Mouse (Mus musculus) embryonic facial prominence, embryonic 15.5 days (tissue): ENCODE results near the gene Mbd3l2. TPM values are rescaled to one million over a fixed set of nuclear protein-coding genes. Genes with fewer than 3 reads are reported as not detected.
"Not testable (repeated sequence)": the region's sequence is repeated elsewhere in the genome, so short reads cannot be mapped to it uniquely, and the experiment has no call there.

Source experiments
- ATAC-seq: fragments of 200-750 bp; cut with Nextera tagmentation; 2 replicates; pipeline ENCODE4 v1.8.0; 2017; ENCODE audit warnings: low read depth, moderate TSS enrichment; ENCODE audit not compliant: insufficient number of reproducible peaks, low FRiP score, low TSS enrichment
- H3K27ac ChIP-seq: fragments of 300-500 bp; sonication (generic); replicated peaks from 2 replicates; pipeline ENCODE4 v1.5.1; 2015; ENCODE audit warnings: mild to moderate bottlenecking, inconsistent platforms
- H3K27me3 ChIP-seq: fragments of 300-500 bp; sonication (generic); 2 replicates; pipeline ENCODE4 v1.6.1; 2015; ENCODE audit warnings: inconsistent platforms
- H3K36me3 ChIP-seq: fragments of 300-500 bp; sonication (generic); 2 replicates; pipeline ENCODE4 v1.6.1; 2015; ENCODE audit warnings: mild to moderate bottlenecking, inconsistent platforms
- H3K4me1 ChIP-seq: fragments of 300-500 bp; sonication (generic); 2 replicates; pipeline ENCODE4 v1.6.1; 2015; ENCODE audit warnings: inconsistent platforms
- H3K4me2 ChIP-seq: fragments of 300-500 bp; sonication (generic); replicated peaks from 2 replicates; pipeline ENCODE4 v1.6.1; 2015; ENCODE audit warnings: mild to moderate bottlenecking, inconsistent platforms
- H3K4me3 ChIP-seq: fragments of 300-500 bp; sonication (generic); replicated peaks from 2 replicates; pipeline ENCODE4 v1.5.1; 2015; ENCODE audit warnings: mild to moderate bottlenecking, inconsistent platforms
- H3K9ac ChIP-seq: fragments of 300-500 bp; sonication (generic); 2 replicates; pipeline ENCODE4 v1.6.1; 2015; ENCODE audit warnings: inconsistent platforms
- H3K9me3 ChIP-seq: fragments of 300-500 bp; sonication (generic); replicated peaks from 2 replicates; pipeline ENCODE4 v1.6.1; 2016; ENCODE audit warnings: inconsistent platforms
- WGBS: fragments of 180-500 bp; shearing (Covaris S2); methylation state at CpG from one replicate; pipeline ENCODE4 v1.1.7; 2015; 5-methylcytosine and 5-hydroxymethylcytosine counted together
- polyA plus RNA-seq: library from polyadenylated mRNA; unstranded; fragments of >200 nt; fragmentation: Nextera tagmentation; extraction: Ambion mirVana; gene quantifications from 2 replicates; pipeline ENCODE4 v1.2.1, GENCODE M21; 2015

The Mbd3l2 gene
- not detected in 2 replicates for polyA plus RNA-seq

DNA sequence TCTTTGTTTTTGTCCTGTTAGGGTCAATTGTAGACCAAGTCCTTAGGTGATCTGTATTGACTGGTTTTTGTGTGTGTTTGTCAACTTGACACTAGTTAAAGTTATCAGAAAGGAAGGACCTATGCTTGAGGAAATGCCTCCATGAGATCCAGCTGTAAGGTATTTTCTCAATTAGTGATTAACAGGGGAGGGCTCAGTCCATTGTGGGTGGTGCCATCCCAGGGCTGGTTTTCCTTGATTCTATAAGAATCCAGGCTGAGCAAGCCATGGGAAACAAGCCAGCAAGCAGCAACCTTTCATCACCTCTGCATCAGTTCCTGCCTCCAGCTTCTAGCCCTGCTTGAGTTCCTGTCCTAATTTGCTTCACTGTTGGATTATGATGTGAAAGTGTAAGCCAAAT, at the start of gene Mbd3l2:
TSS of gene Mbd3l2 (plus strand) at position 301 of the 400 bp plus-strand sequence.
- H3K4me1 ChIP-seq, result no peaks in the 10 kb centered on the region
- no peak within 1 kb of the TSS for H3K4me3 ChIP-seq
- no peak for ATAC-seq

GRCm38 (mm10) chr9:18385782-18386181, 44.7 kb upstream of the Mbd3l2 start:
- no peaks in the 10 kb centered on the region for H3K9me3 ChIP-seq
- ATAC-seq, result no peak
- 19% methylated on average over 6 of the region's 6 CpGs for WGBS
- H3K4me3 ChIP-seq, result 0 out of 2 replicates have a peak overlapping the region, but pooled peaks have one; percentile 7
- no peak overlapping the region for H3K27ac ChIP-seq
- H3K4me2 ChIP-seq, result no peak overlapping the region
- H3K36me3 ChIP-seq, result no peaks in the 10 kb centered on the region
- H3K9ac ChIP-seq, result no peak overlapping the region
- H3K27me3 ChIP-seq, result no peaks in the 10 kb centered on the region
- H3K4me1 ChIP-seq, result peaks cover 4% of the 10 kb centered on the region; the same call in 1 of the 2 replicates

More for the DNA sequence above, at the start of gene Mbd3l2:
- Histone ChIP-seq H3K27me3 (no peaks in the 10 kb centered on the region), H3K9me3 (no peaks in the 10 kb centered on the region), H3K27ac (no peak within 1 kb of the TSS), H3K9ac (no peak within 1 kb of the TSS), H3K36me3 (no peaks in the 10 kb centered on the region), H3K4me2 (no peak within 1 kb of the TSS)

DNA sequence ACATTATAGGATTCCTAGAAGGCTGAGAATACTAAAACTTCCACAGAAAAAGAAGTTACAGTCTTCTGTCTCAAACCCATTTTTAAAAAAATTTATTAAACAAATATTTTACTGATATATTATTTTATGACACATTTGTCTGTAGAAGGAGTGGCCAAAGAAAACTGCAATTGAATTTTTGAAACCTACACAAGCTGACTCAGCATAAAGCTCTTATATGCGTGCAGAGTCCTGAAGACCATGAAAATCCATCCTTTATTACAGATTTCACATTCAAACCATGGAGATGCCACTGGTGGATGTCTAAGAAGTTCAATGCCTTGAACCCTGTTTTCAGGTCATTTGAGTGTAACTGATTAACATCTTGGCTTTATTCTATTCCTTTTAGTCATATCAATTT, 30.8 kb upstream of the Mbd3l2 start:
- Histone ChIP-seq H3K27me3 (no peaks in the 10 kb centered on the region), H3K4me1 (no peaks in the 10 kb centered on the region), H3K9me3 (no peaks in the 10 kb centered on the region), H3K9ac (no peak overlapping the region), H3K27ac (no peak overlapping the region), H3K4me2 (no peak overlapping the region), H3K4me3 (no peak overlapping the region), H3K36me3 (no peaks in the 10 kb centered on the region)
- ATAC-seq, result no peak
- WGBS, result 70% methylated on average over 1 of the region's 1 CpGs

DNA sequence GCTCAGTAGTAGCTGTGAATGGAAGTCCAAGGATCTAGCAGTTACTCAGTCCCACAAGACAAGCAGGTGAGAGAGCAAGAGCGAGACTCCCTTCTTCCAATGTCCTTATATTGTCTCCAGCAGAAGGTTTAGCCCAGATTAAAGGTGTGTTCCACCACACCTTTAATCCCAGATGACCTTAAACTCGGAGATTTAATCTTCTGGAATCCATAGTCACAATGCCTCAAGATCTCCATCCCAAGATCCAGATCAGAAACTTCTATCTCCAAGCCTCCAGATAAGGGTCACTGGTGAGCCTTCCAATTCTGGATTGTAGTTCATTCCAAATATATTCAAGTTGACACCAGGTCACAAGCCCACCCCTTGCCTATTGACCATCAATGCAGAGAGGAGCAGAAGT, 27.6 kb upstream of the Mbd3l2 start, which contains the start of gene Naalad2:
TSS of gene Naalad2 (minus strand) at position 101 of the 400 bp plus-strand sequence.
- H3K4me3 ChIP-seq, H3K27ac ChIP-seq, H3K36me3 ChIP-seq, H3K9me3 ChIP-seq, H3K4me2 ChIP-seq, H3K4me1 ChIP-seq, H3K9ac ChIP-seq, ATAC-seq, H3K27me3 ChIP-seq: not testable (repeated sequence)
- WGBS, result 67% methylated on average over 2 of the region's 2 CpGs

GRCm38 (mm10) chr9:18404118-18404517, 26.3 kb upstream of the Mbd3l2 start, which contains the start of gene Ubtfl1:
Gene Ubtfl1, plus strand, starts transcription at chr9:18404418.
- WGBS, result 68% methylated on average over 1 of the region's 1 CpGs
- no peak for ATAC-seq
- no peaks in the 10 kb centered on the region for H3K27me3 ChIP-seq
- H3K4me1 ChIP-seq, result no peaks in the 10 kb centered on the region
- no peak within 1 kb of the TSS for H3K4me3 ChIP-seq
- H3K9ac ChIP-seq, result no peak within 1 kb of the TSS
- H3K27ac ChIP-seq, result no peak within 1 kb of the TSS
- H3K9me3 ChIP-seq, result no peaks in the 10 kb centered on the region
- H3K4me2 ChIP-seq, result no peak within 1 kb of the TSS
- no peaks in the 10 kb centered on the region for H3K36me3 ChIP-seq

DNA sequence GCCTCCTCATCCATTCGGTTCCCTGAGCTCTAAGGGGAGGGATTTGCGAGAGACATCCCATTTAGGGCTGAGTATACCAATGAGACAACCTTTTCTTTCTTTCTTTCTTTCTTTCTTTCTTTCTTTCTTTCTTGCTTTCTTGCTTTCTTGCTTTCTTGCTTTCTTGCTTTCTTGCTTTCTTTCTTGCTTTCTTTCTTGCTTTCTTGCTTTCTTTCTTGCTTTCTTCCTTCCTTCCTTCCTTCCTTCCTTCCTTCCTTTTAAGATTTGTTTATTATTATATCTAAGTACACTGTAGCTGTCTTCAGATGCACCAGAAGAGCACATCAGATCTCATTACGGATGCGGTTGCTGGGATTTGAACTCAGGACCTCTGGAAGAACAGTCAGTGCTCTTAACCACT, 18.1 kb upstream of the Mbd3l2 start:
- ATAC-seq, result not testable (repeated sequence)
- WGBS, result 82% methylated on average over 4 of the region's 4 CpGs

GRCm38 (mm10) chr9:18431687-18432086, 1.2 kb downstream of the Mbd3l2 start:
- H3K4me3 ChIP-seq, result no peak overlapping the region
- no peak for ATAC-seq
- H3K36me3 ChIP-seq, result no peaks in the 10 kb centered on the region
- WGBS, result 64% methylated on average over 10 of the region's 10 CpGs
- no peaks in the 10 kb centered on the region for H3K9me3 ChIP-seq
- H3K9ac ChIP-seq, result no peak overlapping the region
- no peaks in the 10 kb centered on the region for H3K27me3 ChIP-seq
- H3K27ac ChIP-seq, result no peak overlapping the region
- no peak overlapping the region for H3K4me2 ChIP-seq
- H3K4me1 ChIP-seq, result no peaks in the 10 kb centered on the region

More for the DNA sequence above, 18.1 kb upstream of the Mbd3l2 start:
- not testable (repeated sequence) for H3K9me3 ChIP-seq, H3K4me1 ChIP-seq, H3K4me3 ChIP-seq, H3K36me3 ChIP-seq, H3K27ac ChIP-seq, H3K9ac ChIP-seq, H3K27me3 ChIP-seq, H3K4me2 ChIP-seq

GRCm38 (mm10) chr9:18456520-18456919, 26.1 kb downstream of the Mbd3l2 start:
- Histone ChIP-seq H3K36me3 (peaks cover 41% of the 10 kb centered on the region), H3K27me3 (no peaks in the 10 kb centered on the region), H3K4me1 (no peaks in the 10 kb centered on the region), H3K4me2 (no peak overlapping the region), H3K9me3 (no peaks in the 10 kb centered on the region), H3K27ac (no peak overlapping the region), H3K9ac (no peak overlapping the region), H3K4me3 (no peak overlapping the region)
- WGBS, result 85% methylated on average over 4 of the region's 4 CpGs
- no peak for ATAC-seq

- Histone ChIP-seq H3K36me3 (no peaks in the 10 kb centered on the region), H3K4me2 (no peak overlapping the region), H3K4me1 (no peaks in the 10 kb centered on the region), H3K27ac (no peak overlapping the region), H3K9ac (no peak overlapping the region), H3K9me3 (no peaks in the 10 kb centered on the region), H3K4me3 (no peak overlapping the region), H3K27me3 (no peaks in the 10 kb centered on the region)
- WGBS, result 69% methylated on average over 3 of the region's 3 CpGs
- no peak for ATAC-seq
Observed at GRCm38 (mm10) chr9:18467350-18467749, 36.9 kb downstream of the Mbd3l2 start.

GRCm38 (mm10) chr9:18468005-18468404, 37.6 kb downstream of the Mbd3l2 start:
- H3K27me3 ChIP-seq, result no peaks in the 10 kb centered on the region
- H3K36me3 ChIP-seq, result no peaks in the 10 kb centered on the region
- H3K9me3 ChIP-seq, result no peaks in the 10 kb centered on the region
- no peak overlapping the region for H3K4me2 ChIP-seq
- no peak overlapping the region for H3K4me3 ChIP-seq
- H3K9ac ChIP-seq, result no peak overlapping the region
- no peak for ATAC-seq
- no peak overlapping the region for H3K27ac ChIP-seq
- no peaks in the 10 kb centered on the region for H3K4me1 ChIP-seq
- 86% methylated on average over 3 of the region's 3 CpGs for WGBS

GRCm38 (mm10) chr9:18473324-18474128, 43.1 kb downstream of the Mbd3l2 start:
- WGBS, result 3% methylated on average over 37 of the region's 39 CpGs
- ATAC-seq, result peak; percentile 95
- H3K27ac ChIP-seq, result peak overlapping the region; percentile 87
- H3K27me3 ChIP-seq, result no peaks in the 10 kb centered on the region
- H3K9me3 ChIP-seq, result no peaks in the 10 kb centered on the region
- H3K36me3 ChIP-seq, result no peaks in the 10 kb centered on the region
- no peaks in the 10 kb centered on the region for H3K4me1 ChIP-seq
- H3K9ac ChIP-seq, result peak overlapping the region; percentile 47
- peak overlapping the region; percentile 65 for H3K4me2 ChIP-seq
- peak overlapping the region; percentile 76 for H3K4me3 ChIP-seq

- 71% methylated on average over 3 of the region's 3 CpGs for WGBS
- Histone ChIP-seq H3K4me1 (no peaks in the 10 kb centered on the region), H3K27ac (no peak within 1 kb of the TSS), H3K27me3 (no peaks in the 10 kb centered on the region), H3K4me2 (no peak within 1 kb of the TSS), H3K4me3 (no peak within 1 kb of the TSS), H3K9me3 (no peaks in the 10 kb centered on the region), H3K9ac (no peak within 1 kb of the TSS), H3K36me3 (no peaks in the 10 kb centered on the region)
- no peak for ATAC-seq
Observed at GRCm38 (mm10) chr9:18478168-18478567, 47.7 kb downstream of the Mbd3l2 start, which contains the start of the genes Zfp558 and Mbd3l1. Gene Zfp558, minus strand, starts transcription at chr9:18478268. Gene Mbd3l1, plus strand, starts transcription at chr9:18478359.
